Mouse (Mus musculus) CH12.LX (cell line): ENCODE results near the gene Npepps. TPM values are rescaled to one million over a fixed set of nuclear protein-coding genes. Genes with fewer than 3 reads are reported as not detected.

Source experiments
- DNase-seq: peaks from one replicate; pipeline ENCODE4 v3.0.0-alpha.2; 2013; ENCODE audit errors: extremely low read depth
- H3K27ac ChIP-seq: 2 replicates; pipeline ENCODE4 v1.5.1; 2012; ENCODE audit warnings: low read depth, mild to moderate bottlenecking, control low read depth, moderate library complexity; ENCODE audit not compliant: insufficient read depth
- H3K27me3 ChIP-seq: replicated peaks from 2 replicates; pipeline ENCODE3; 2012; ENCODE audit warnings: inconsistent platforms
- H3K36me3 ChIP-seq, 2 experiments: replicated peaks in 1 of 2; 2 replicates each; pipeline versions ENCODE3 to v1.6.1; 2012; ENCODE audit warnings: inconsistent platforms in 1 of 2, low read length in 1 of 2, mild to moderate bottlenecking in 1 of 2, mixed read lengths in 1 of 2, moderate library complexity in 1 of 2; ENCODE audit not compliant: control insufficient read depth in 1 of 2, insufficient read depth in 1 of 2
- H3K4me1 ChIP-seq, 2 experiments: 2 replicates each; pipeline ENCODE4 v1.6.1; 2012; ENCODE audit warnings: inconsistent platforms in 1 of 2, moderate library complexity in 1 of 2; ENCODE audit not compliant: insufficient read depth in 2 of 2, control insufficient read depth in 1 of 2
- H3K4me2 ChIP-seq: 2 replicates; pipeline ENCODE4 v1.6.1; 2012; ENCODE audit warnings: low read depth, mild to moderate bottlenecking, control low read depth; ENCODE audit not compliant: poor library complexity, insufficient read depth, severe bottlenecking
- H3K4me3 ChIP-seq, 3 experiments: fragments of 150-350 bp in 1 of 3; sonication (generic) in 1 of 3; replicated peaks in 1 of 3; 2 replicates each; pipeline versions ENCODE3 to v1.5.1; 2011 to 2012; ENCODE audit warnings: low read depth in 2 of 3, low read length in 2 of 3, mild to moderate bottlenecking in 2 of 3, moderate library complexity in 2 of 3, control low read depth in 1 of 3, improper control_type of control experiment in 1 of 3, inconsistent platforms in 1 of 3, mixed read lengths in 1 of 3; ENCODE audit not compliant: poor library complexity in 1 of 3
- H3K79me2 ChIP-seq: replicated peaks from 2 replicates; pipeline ENCODE4 v1.6.1; 2012; ENCODE audit warnings: mild to moderate bottlenecking, moderate library complexity; ENCODE audit not compliant: control insufficient read depth, poor library complexity, insufficient read depth, severe bottlenecking; ENCODE audit errors: extremely low read depth
- H3K9ac ChIP-seq: 2 replicates; pipeline ENCODE4 v1.6.1; 2012; ENCODE audit warnings: low read depth, mild to moderate bottlenecking, control low read depth, moderate library complexity; ENCODE audit not compliant: insufficient read depth
- H3K9me3 ChIP-seq: replicated peaks from 2 replicates; pipeline ENCODE3; 2012; ENCODE audit warnings: low read length, inconsistent platforms, mixed read lengths
- BHLHE40 ChIP-seq: IDR thresholded peaks from 2 replicates; pipeline ENCODE4 v1.6.1; 2011; ENCODE audit warnings: mild to moderate bottlenecking, low read depth, low read length, improper control_type of control experiment
- CHD1 ChIP-seq: IDR thresholded peaks from 2 replicates; pipeline ENCODE4 v1.6.1; 2012; ENCODE audit warnings: low read depth, low read length, improper control_type of control experiment, inconsistent platforms
- CHD2 ChIP-seq: IDR thresholded peaks from 2 replicates; pipeline ENCODE4 v1.6.1; 2011; ENCODE audit warnings: low read length, improper control_type of control experiment
- CTCF ChIP-seq, 2 experiments: IDR thresholded peaks in 1 of 2; conservative IDR thresholded peaks in 1 of 2; 2 replicates each; pipeline ENCODE4 v1.5.1; 2011 to 2012; ENCODE audit warnings: low read depth in 2 of 2, low read length in 2 of 2, improper control_type of control experiment in 1 of 2, inconsistent platforms in 1 of 2, mild to moderate bottlenecking in 1 of 2, moderate library complexity in 1 of 2
- E2F4 ChIP-seq: IDR thresholded peaks from 2 replicates; pipeline ENCODE4 v1.6.1; 2011; ENCODE audit warnings: low read depth, low read length, improper control_type of control experiment; ENCODE audit not compliant: insufficient replicate concordance
- ELF1 ChIP-seq: IDR thresholded peaks from 2 replicates; pipeline ENCODE4 v1.6.1; 2014; ENCODE audit warnings: low read depth, mild to moderate bottlenecking, inconsistent platforms, low read length, improper control_type of control experiment
- EP300 ChIP-seq: IDR thresholded peaks from 2 replicates; pipeline ENCODE4 v1.6.1; 2011; ENCODE audit warnings: low read length, improper control_type of control experiment
- ETS1 ChIP-seq: conservative IDR thresholded peaks from 2 replicates; pipeline ENCODE4 v1.6.1; 2012; ENCODE audit warnings: low read depth, mild to moderate bottlenecking, inconsistent platforms, low read length, improper control_type of control experiment, moderate library complexity
- GABPA ChIP-seq: IDR thresholded peaks from 2 replicates; pipeline ENCODE4 v1.6.1; 2012; ENCODE audit warnings: low read depth, low read length, improper control_type of control experiment, inconsistent platforms; ENCODE audit not compliant: insufficient replicate concordance
- HCFC1 ChIP-seq: IDR thresholded peaks from 2 replicates; pipeline ENCODE4 v1.6.1; 2012; ENCODE audit warnings: low read depth, mild to moderate bottlenecking, inconsistent platforms, low read length, improper control_type of control experiment
- IRF4 ChIP-seq: IDR thresholded peaks from 2 replicates; pipeline ENCODE4 v1.6.1; 2014; ENCODE audit warnings: low read depth, mild to moderate bottlenecking, inconsistent platforms, low read length, improper control_type of control experiment
- JUND ChIP-seq: conservative IDR thresholded peaks from 2 replicates; pipeline ENCODE4 v1.6.1; 2011; ENCODE audit warnings: low read depth, low read length, improper control_type of control experiment
- KAT2A ChIP-seq: IDR thresholded peaks from 2 replicates; pipeline ENCODE4 v1.6.1; 2012; ENCODE audit warnings: low read length, improper control_type of control experiment, inconsistent platforms; ENCODE audit not compliant: insufficient replicate concordance
- MAX ChIP-seq: IDR thresholded peaks from 2 replicates; pipeline ENCODE4 v1.6.1; 2011; ENCODE audit warnings: low read length, improper control_type of control experiment
- MAZ ChIP-seq: IDR thresholded peaks from 2 replicates; pipeline ENCODE4 v1.6.1; 2012; ENCODE audit warnings: low read depth, mild to moderate bottlenecking, inconsistent platforms, low read length, improper control_type of control experiment, moderate library complexity
- MEF2A ChIP-seq: IDR thresholded peaks from 2 replicates; pipeline ENCODE4 v1.6.1; 2014; ENCODE audit warnings: low read depth, mild to moderate bottlenecking, inconsistent platforms, low read length, improper control_type of control experiment, borderline replicate concordance
- MXI1 ChIP-seq: IDR thresholded peaks from 2 replicates; pipeline ENCODE4 v1.6.1; 2011; ENCODE audit warnings: mild to moderate bottlenecking, low read depth, low read length, improper control_type of control experiment
- MYC ChIP-seq: IDR thresholded peaks from 2 replicates; pipeline ENCODE4 v1.6.1; 2011; ENCODE audit warnings: low read depth, mild to moderate bottlenecking, improper control_type of control experiment, low read length
- NELFE ChIP-seq: IDR thresholded peaks from 2 replicates; pipeline ENCODE4 v1.6.1; 2011; ENCODE audit warnings: low read depth, low read length, improper control_type of control experiment
- NRF1 ChIP-seq: IDR thresholded peaks from 2 replicates; pipeline ENCODE4 v1.6.1; 2014; ENCODE audit warnings: low read depth, mild to moderate bottlenecking, inconsistent platforms, low read length, improper control_type of control experiment, moderate library complexity
- PAX5 ChIP-seq: IDR thresholded peaks from 2 replicates; pipeline ENCODE4 v1.6.1; 2012; ENCODE audit warnings: low read length, inconsistent platforms, mixed read lengths
- POLR2A ChIP-seq: IDR thresholded peaks from 2 replicates; pipeline ENCODE4 v1.6.1; 2011; ENCODE audit warnings: low read depth, mild to moderate bottlenecking, improper control_type of control experiment, low read length
- POLR2AphosphoS2 ChIP-seq: IDR thresholded peaks from 2 replicates; pipeline ENCODE4 v1.6.1; 2011; ENCODE audit warnings: low read depth, low read length, improper control_type of control experiment
- RAD21 ChIP-seq: IDR thresholded peaks from 2 replicates; pipeline ENCODE4 v1.6.1; 2011; ENCODE audit warnings: low read depth, mild to moderate bottlenecking, low read length, improper control_type of control experiment, moderate library complexity
- RCOR1 ChIP-seq: conservative IDR thresholded peaks from 2 replicates; pipeline ENCODE4 v1.6.1; 2012; ENCODE audit warnings: low read depth, mild to moderate bottlenecking, inconsistent platforms, low read length, improper control_type of control experiment
- SIN3A ChIP-seq: IDR thresholded peaks from 2 replicates; pipeline ENCODE4 v1.6.1; 2012; ENCODE audit warnings: low read length, improper control_type of control experiment, inconsistent platforms
- TBP ChIP-seq: conservative IDR thresholded peaks from 2 replicates; pipeline ENCODE4 v1.6.1; 2011; ENCODE audit warnings: low read depth, low read length, improper control_type of control experiment
- TCF12 ChIP-seq: IDR thresholded peaks from 2 replicates; pipeline ENCODE4 v1.6.1; 2014; ENCODE audit warnings: low read depth, mild to moderate bottlenecking, inconsistent platforms, low read length, improper control_type of control experiment
- UBTF ChIP-seq: IDR thresholded peaks from 2 replicates; pipeline ENCODE4 v1.6.1; 2012; ENCODE audit warnings: low read depth, mild to moderate bottlenecking, inconsistent platforms, low read length, improper control_type of control experiment, moderate library complexity
- USF1 ChIP-seq: IDR thresholded peaks from 2 replicates; pipeline ENCODE4 v1.6.1; 2014; ENCODE audit warnings: low read depth, mild to moderate bottlenecking, inconsistent platforms, low read length, improper control_type of control experiment
- ZC3H11A ChIP-seq: IDR thresholded peaks from 2 replicates; pipeline ENCODE4 v1.6.1; 2012; ENCODE audit warnings: low read depth, mild to moderate bottlenecking, inconsistent platforms, low read length, improper control_type of control experiment
- ZKSCAN1 ChIP-seq: IDR thresholded peaks from 2 replicates; pipeline ENCODE4 v1.6.1; 2012; ENCODE audit warnings: low read depth, inconsistent platforms, low read length, improper control_type of control experiment, borderline replicate concordance
- ZMIZ1 ChIP-seq: IDR thresholded peaks from 2 replicates; pipeline ENCODE4 v1.6.1; 2012; ENCODE audit warnings: low read depth, mild to moderate bottlenecking, inconsistent platforms, low read length, improper control_type of control experiment
- ZNF384 ChIP-seq: IDR thresholded peaks from 2 replicates; pipeline ENCODE4 v1.6.1; 2012; ENCODE audit warnings: low read depth, low read length, improper control_type of control experiment, inconsistent platforms
- dilution Hi-C: fragments of 300-500 bp; cut with MboI; formaldehyde crosslinking; loops from 2 replicates; pipeline ENCODE4 v1.14.3; 2020; ENCODE audit warnings: low sequenced_read_pairs; ENCODE audit not compliant: extremely low pct_unique_long_range_greater_than_20kb, extremely low pct_ligation_motif_present
- in situ Hi-C: fragments of 300-500 bp; cut with MboI; formaldehyde crosslinking; loops from 3 replicates; pipeline ENCODE4 v1.14.3; 2019; ENCODE audit warnings: low sequenced_read_pairs, low pct_ligation_motif_present, low pct_unique_long_range_greater_than_20kb, mixed read lengths
- polyA plus RNA-seq: library from polyadenylated mRNA; unstranded; fragments of >175 nt; gene quantifications from 2 replicates; pipeline ENCODE4 v1.2.1, GENCODE M21; 2012; ENCODE audit warnings: low read depth; ENCODE audit not compliant: insufficient read length
- total RNA-seq, 2 experiments: library from RNA; depleted of rRNA; stranded (reverse); fragments of 300-350 nt in 1 of 2; fragments of >200 nt in 1 of 2; gene quantifications; 2 replicates each; pipeline ENCODE4 v1.2.3; 2012 to 2014

Npepps gene
- total and polyA plus RNA-seq, 3 experiments: 29.8 to 50.8 (median 42.5) TPM

GRCm38 (mm10) chr11:97187764-97188642 lies 92.4 kb downstream of the Npepps start, which contains the start of gene Kpnb1:
TSS of gene Kpnb1 (minus strand) at chr11:97187881.
- Histone ChIP-seq H3K9ac (peak within 1 kb of the TSS; percentile 98), H3K79me2 (peaks cover 49% of the 10 kb centered on the region), H3K27ac (peak within 1 kb of the TSS; percentile 88), H3K4me1 (peaks cover 12 to 67% of the 10 kb centered on the region in 2 experiments), H3K4me2 (peak within 1 kb of the TSS; percentile 91), H3K36me3 (peaks cover 18 to 31% of the 10 kb centered on the region in 2 experiments), H3K9me3 (no peaks in the 10 kb centered on the region), H3K4me3 (peak within 1 kb of the TSS; percentile 63 to 86 (median 76)), H3K27me3 (no peaks in the 10 kb centered on the region)
- in situ Hi-C loops: no loop called here
- DNase-seq: peak; percentile 99
- dilution Hi-C loops: no loop called here
- TF ChIP-seq UBTF (peak; percentile 96), ELF1 (peak; percentile 91), ZKSCAN1 (no peak), MYC (no peak), CHD1 (no peak), ZNF384 (no peak), ETS1 (no peak; the same call in 1 of the 2 replicates), MAZ (peak; percentile 99), ZC3H11A (no peak), NRF1 (peak; percentile 78), GABPA (no peak; the same call in 1 of the 2 replicates), MAX (peak; percentile 100), BHLHE40 (peak; percentile 60; the same call in 1 of the 2 replicates), SIN3A (peak; percentile 97), POLR2A (peak; percentile 98), IRF4 (peak; percentile 75), USF1 (peak; percentile 82), RCOR1 (no peak), ZMIZ1 (peak; percentile 39), NELFE (peak; percentile 91), CTCF (conservative IDR thresholded peaks at IDR 0.05 in 1 of 2, IDR thresholded peaks at IDR 0.05 in 1 of 2; ENCODE audit: low read depth in 2 of 2, low read length in 2 of 2) (no peak), KAT2A (peak; percentile 98), MXI1 (peak; percentile 100), CHD2 (peak; percentile 97), POLR2AphosphoS2 (peak; percentile 81; the same call in 1 of the 2 replicates), RAD21 (no peak), HCFC1 (peak; percentile 78), MEF2A (peak; percentile 85), JUND (no peak), EP300 (no peak), TCF12 (peak; percentile 97), E2F4 (peak; percentile 89; the same call in 1 of the 2 replicates), PAX5 (no peak), TBP (peak; percentile 87)
